In the genomic region with DNA sequence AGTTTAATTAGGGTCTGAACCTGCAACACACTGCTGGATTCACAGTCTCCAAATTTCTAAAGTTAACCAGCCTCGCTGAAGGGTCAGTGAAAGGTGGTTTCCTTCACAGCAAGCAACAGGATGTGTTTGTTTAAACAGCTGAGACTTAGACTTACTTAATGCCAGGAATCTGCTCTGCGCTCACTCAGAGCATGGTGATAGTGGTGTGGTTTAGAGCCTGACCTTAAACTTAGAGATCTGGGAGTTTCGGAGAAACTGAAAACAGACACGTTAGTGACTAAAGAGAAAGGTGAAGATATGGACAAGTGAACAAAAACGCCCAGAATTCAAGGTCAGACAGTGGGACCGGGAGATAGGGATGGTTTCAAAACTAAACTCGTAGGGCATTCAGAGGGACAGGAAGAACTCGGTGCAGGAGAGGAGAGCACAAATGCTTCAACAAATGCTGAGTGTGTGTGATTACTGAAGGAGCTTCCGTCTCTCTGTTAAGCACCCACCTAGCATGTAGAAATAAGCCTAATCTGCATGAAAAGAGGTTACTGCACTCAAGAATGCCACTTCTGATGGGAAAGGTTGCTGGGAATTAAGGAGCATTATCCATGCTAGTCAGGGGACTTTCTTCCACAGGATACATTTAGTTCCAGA, we compare ENCODE assay signal across 10 mouse cellular contexts.
DNase-seq lines count a peak whose midpoint lies in the region; ATAC-seq and TF ChIP-seq lines count a peak whose summit lies in the region.
"Had no signal": no experiment of that assay in that cellular context is flagged by ENCODE, and none has a peak within 500 bp of the region (broad histone marks: within the 10 kb centered on the region; RNA-seq: fewer than 3 reads in every experiment).

No protein-coding gene starts in this region.

- 39% methylated on average over 9 of the region's 9 CpGs for WGBS in liver, adult 2 months
- 18% methylated on average over 9 of the region's 9 CpGs for WGBS in intestine, postnatal 0 days
- 44% methylated on average over 9 of the region's 9 CpGs for WGBS in forebrain, embryonic 16.5 days
- 45% methylated on average over 9 of the region's 9 CpGs for WGBS in cerebellum, adult 2 months

- H3K79me2 ChIP-seq in liver, adult 2 months (ENCODE audit: control insufficient read depth, insufficient read depth, low read length): no peaks in the 10 kb centered on the region

- no peaks in the 10 kb centered on the region for H3K9me3 ChIP-seq in intestine, postnatal 0 days (ENCODE audit: control insufficient read depth)
- no peaks in the 10 kb centered on the region for H3K9me3 ChIP-seq in forebrain, embryonic 16.5 days (ENCODE audit: control insufficient read depth, low read length)

- H3K27me3 ChIP-seq in liver, adult 2 months (ENCODE audit: control insufficient read depth, insufficient read depth, low read length): no peaks in the 10 kb centered on the region
- no peaks in the 10 kb centered on the region for H3K27me3 ChIP-seq in intestine, postnatal 0 days (replicated peaks; ENCODE audit: control insufficient read depth, insufficient read depth, low read length)
- no peaks in the 10 kb centered on the region for H3K27me3 ChIP-seq in forebrain, embryonic 16.5 days (replicated peaks; ENCODE audit: control insufficient read depth, insufficient read depth, low read length)
- H3K27me3 ChIP-seq in cerebellum, adult 2 months (ENCODE audit: control insufficient read depth, insufficient read depth, low read length): no peaks in the 10 kb centered on the region; the same call in 1 of the 2 replicates
- H3K27me3 ChIP-seq: Patski had no signal

- no peak for TF ChIP-seq POLR2A in liver, adult 2 months (IDR thresholded peaks at IDR 0.05; ENCODE audit: extremely low read depth, insufficient read depth, low read length)
- no peak for TF ChIP-seq POLR2A in cerebellum, adult 2 months (IDR thresholded peaks at IDR 0.05; ENCODE audit: borderline replicate concordance, insufficient read depth, low read length)

- H3K4me3 ChIP-seq in liver, adult 2 months (ENCODE audit: insufficient read depth, low read depth, low read length): no peak overlapping the region
- H3K4me3 ChIP-seq in intestine, postnatal 0 days (ENCODE audit: low read depth, low read length): no peak overlapping the region
- H3K4me3 ChIP-seq in forebrain, embryonic 16.5 days (replicated peaks; ENCODE audit: low read length): no peak overlapping the region
- no peak overlapping the region for H3K4me3 ChIP-seq in cerebellum, adult 2 months (replicated peaks; ENCODE audit: insufficient read depth, low read depth, low read length)

- peak overlapping the region; percentile 7; the same call in 1 of the 2 replicates for H3K4me2 ChIP-seq in intestine, postnatal 0 days (replicated peaks; ENCODE audit: low read depth)
- no peak overlapping the region for H3K4me2 ChIP-seq in forebrain, embryonic 16.5 days (ENCODE audit: low read length)

- no peak overlapping the region for H3K9ac ChIP-seq in liver, adult 2 months (ENCODE audit: low read depth, low read length)
- H3K9ac ChIP-seq in intestine, postnatal 0 days (ENCODE audit: low read depth, low read length): no peak overlapping the region
- no peak overlapping the region for H3K9ac ChIP-seq in forebrain, embryonic 16.5 days (replicated peaks; ENCODE audit: low read depth, low read length)

- no peaks in the 10 kb centered on the region for H3K36me3 ChIP-seq in liver, adult 2 months (ENCODE audit: control insufficient read depth, insufficient read depth, low read length)
- no peaks in the 10 kb centered on the region for H3K36me3 ChIP-seq in intestine, postnatal 0 days (ENCODE audit: control insufficient read depth, insufficient read depth)
- H3K36me3 ChIP-seq in forebrain, embryonic 16.5 days (ENCODE audit: control insufficient read depth, insufficient read depth): no peaks in the 10 kb centered on the region

- H3K4me1 ChIP-seq in liver, adult 2 months (ENCODE audit: control insufficient read depth, insufficient read depth, low read length): peaks cover 4% of the 10 kb centered on the region
- no peaks in the 10 kb centered on the region; the same call in 1 of the 2 replicates for H3K4me1 ChIP-seq in intestine, postnatal 0 days (replicated peaks; ENCODE audit: control insufficient read depth, insufficient read depth, low read length)
- no peaks in the 10 kb centered on the region for H3K4me1 ChIP-seq in forebrain, embryonic 16.5 days (replicated peaks; ENCODE audit: control insufficient read depth, insufficient read depth, low read length)
- H3K4me1 ChIP-seq in cerebellum, adult 2 months (ENCODE audit: control insufficient read depth, insufficient read depth, low read length): no peaks in the 10 kb centered on the region

- H3K27ac ChIP-seq in liver, adult 2 months (replicated peaks; ENCODE audit: insufficient read depth, low read depth, low read length): peak overlapping the region; percentile 55
- H3K27ac ChIP-seq in intestine, postnatal 0 days (ENCODE audit: low read depth, low read length): no peak overlapping the region
- H3K27ac ChIP-seq in forebrain, embryonic 16.5 days (ENCODE audit: low read length): no peak overlapping the region
- H3K27ac ChIP-seq in cerebellum, adult 2 months (ENCODE audit: insufficient read depth, low read length): no peak overlapping the region

- no peak for TF ChIP-seq CTCF in liver, adult 2 months (IDR thresholded peaks at IDR 0.05; ENCODE audit: low read depth, low read length)
- TF ChIP-seq CTCF in intestine, postnatal 0 days (IDR thresholded peaks at IDR 0.05; ENCODE audit: low read depth): no peak
- no peak for TF ChIP-seq CTCF in cerebellum, adult 2 months (IDR thresholded peaks at IDR 0.05; ENCODE audit: borderline replicate concordance, insufficient read depth, low read depth, low read length)

- ATAC-seq in intestine, postnatal 0 days: no peak
- ATAC-seq in forebrain, embryonic 16.5 days: no peak
- ATAC-seq: Patski had no signal

- DNase-seq in liver, adult 2 months (ENCODE audit: extremely low read depth, low read depth, low spot score): peak; percentile 23
- no peak for DNase-seq in liver
- peak; percentile 39 for DNase-seq in embryo, embryonic 9.5 days (ENCODE audit: extremely low spot score)
- DNase-seq in natural killer cell, adult 2 months (ENCODE audit: low spot score in 2 of 2): peak; percentile 54 to 76
- DNase-seq in cerebellum, adult 2 months: no peak
- no peak for DNase-seq in gastrocnemius, postnatal 25 days
- DNase-seq: cerebellum, adult 9-10 months had no signal

Comparison
In these comparisons a context has a peak if more than half of its experiments do, and no peak if none do; other contexts are left out.
1. DNase-seq: peak in liver, adult 2 months (single experiment), embryo, embryonic 9.5 days (single experiment) and natural killer cell, adult 2 months (2 of 2); none in liver (single experiment), cerebellum, adult 2 months (0 of 2) and gastrocnemius, postnatal 25 days (single experiment).